Comparison of ENCODE assay signal across 10 mouse cellular contexts in the genomic region with DNA sequence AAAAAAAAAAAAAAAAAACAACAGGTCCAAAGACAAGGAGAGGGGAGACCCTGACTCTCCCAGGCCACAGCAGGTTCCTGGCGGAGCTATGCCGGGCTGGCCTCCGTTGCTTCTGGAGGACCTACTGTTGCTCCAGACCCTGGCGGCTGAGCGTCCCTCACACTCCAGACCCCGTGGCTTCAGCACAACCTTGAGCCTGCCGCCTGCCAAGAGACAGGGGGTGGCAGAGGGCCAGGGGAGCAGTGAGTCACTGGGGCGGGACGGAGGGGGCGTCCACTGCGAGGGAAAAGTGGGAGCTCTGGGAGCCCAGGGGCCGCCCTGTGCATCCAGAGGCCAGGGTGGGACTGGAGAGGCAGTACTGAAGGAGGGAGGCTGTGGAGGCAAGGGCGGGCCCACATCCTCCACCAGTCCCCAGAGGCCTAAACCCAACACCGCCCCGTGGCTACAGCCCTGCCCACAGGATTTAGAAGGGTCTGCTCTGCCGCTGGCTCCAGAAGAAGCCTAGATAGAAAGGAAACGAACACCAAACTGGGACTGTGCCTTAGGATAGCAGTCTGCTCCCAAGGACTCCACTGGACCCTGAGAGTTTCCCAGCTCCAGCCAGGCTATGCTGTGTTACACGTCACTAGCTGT.
DNase-seq lines count a peak whose midpoint lies in the region; ATAC-seq and TF ChIP-seq lines count a peak whose summit lies in the region.
"Had no signal": no experiment of that assay in that cellular context is flagged by ENCODE, and none has a peak within 500 bp of the region (broad histone marks: within the 10 kb centered on the region; RNA-seq: fewer than 3 reads in every experiment).

No protein-coding gene starts in this region.

- no peak for TF ChIP-seq CTCF in liver, adult 2 months (IDR thresholded peaks at IDR 0.05; ENCODE audit: low read depth, low read length)

- H3K9ac ChIP-seq in embryonic facial prominence, embryonic 13.5 days: no peak overlapping the region
- no peak overlapping the region for H3K9ac ChIP-seq in heart, embryonic 11.5 days (ENCODE audit: low read depth, low read length)
- no peak overlapping the region for H3K9ac ChIP-seq in liver, adult 2 months (ENCODE audit: low read depth, low read length)
- H3K9ac ChIP-seq in neural tube, embryonic 13.5 days: peak overlapping the region; percentile 45; the same call in 1 of the 2 replicates

- H3K4me2 ChIP-seq in embryonic facial prominence, embryonic 13.5 days: peak overlapping the region; percentile 39
- H3K4me2 ChIP-seq in heart, embryonic 11.5 days: peak overlapping the region; percentile 32
- H3K4me2 ChIP-seq in neural tube, embryonic 13.5 days: peak overlapping the region; percentile 29

- H3K9me3 ChIP-seq in embryonic facial prominence, embryonic 13.5 days: no peaks in the 10 kb centered on the region
- no peaks in the 10 kb centered on the region for H3K9me3 ChIP-seq in heart, embryonic 11.5 days (replicated peaks; ENCODE audit: control insufficient read depth, low read length)
- H3K9me3 ChIP-seq in neural tube, embryonic 13.5 days: no peaks in the 10 kb centered on the region
- H3K9me3 ChIP-seq: megakaryocyte, embryonic 14.5 days had no signal

- peaks cover 24% of the 10 kb centered on the region for H3K4me1 ChIP-seq in embryonic facial prominence, embryonic 13.5 days
- peaks cover 37% of the 10 kb centered on the region for H3K4me1 ChIP-seq in heart, embryonic 11.5 days (ENCODE audit: control insufficient read depth, insufficient read depth, low read length)
- no peaks in the 10 kb centered on the region for H3K4me1 ChIP-seq in liver, adult 2 months (ENCODE audit: control insufficient read depth, insufficient read depth, low read length)
- H3K4me1 ChIP-seq in neural tube, embryonic 13.5 days (replicated peaks): peaks cover 64% of the 10 kb centered on the region

- 40% methylated on average over 18 of the region's 18 CpGs for WGBS in embryonic facial prominence, embryonic 13.5 days
- 40% methylated on average over 18 of the region's 18 CpGs for WGBS in heart, embryonic 11.5 days (ENCODE audit: insufficient replicate concordance)
- WGBS in liver, adult 2 months: 76% methylated on average over 18 of the region's 18 CpGs
- 45% methylated on average over 18 of the region's 18 CpGs for WGBS in neural tube, embryonic 13.5 days

- DNase-seq in thymus, postnatal 4 days: peak; percentile 38
- no peak for DNase-seq in thymus, postnatal 36 days
- peak; percentile 57 for DNase-seq in kidney, adult 9 months
- no peak for DNase-seq in liver, adult 2 months (ENCODE audit: extremely low read depth, low read depth, low spot score)
- peak; percentile 58 for DNase-seq in urinary bladder, adult 2 months (ENCODE audit: low spot score)

- no peak for TF ChIP-seq POLR2A in liver, adult 2 months (IDR thresholded peaks at IDR 0.05; ENCODE audit: extremely low read depth, insufficient read depth, low read length)

- H3K4me3 ChIP-seq in embryonic facial prominence, embryonic 13.5 days: no peak overlapping the region
- H3K4me3 ChIP-seq in heart, embryonic 11.5 days (ENCODE audit: low read depth, low read length): no peak overlapping the region
- peak overlapping the region; percentile 13; the same call in 1 of the 2 replicates for H3K4me3 ChIP-seq in liver, adult 2 months (ENCODE audit: insufficient read depth, low read depth, low read length)
- H3K4me3 ChIP-seq in neural tube, embryonic 13.5 days: no peak overlapping the region
- H3K4me3 ChIP-seq: megakaryocyte, embryonic 14.5 days had no signal

- no peaks in the 10 kb centered on the region for H3K36me3 ChIP-seq in embryonic facial prominence, embryonic 13.5 days
- H3K36me3 ChIP-seq in heart, embryonic 11.5 days (ENCODE audit: control insufficient read depth, insufficient read depth, low read length): no peaks in the 10 kb centered on the region
- H3K36me3 ChIP-seq in liver, adult 2 months (ENCODE audit: control insufficient read depth, insufficient read depth, low read length): no peaks in the 10 kb centered on the region
- no peaks in the 10 kb centered on the region for H3K36me3 ChIP-seq in neural tube, embryonic 13.5 days

- peak; percentile 59; the same call in 1 of the 2 replicates for ATAC-seq in embryonic facial prominence, embryonic 13.5 days (ENCODE audit: insufficient number of reproducible peaks, insufficient read depth, low FRiP score, low TSS enrichment, low read depth)
- ATAC-seq in heart, embryonic 11.5 days (replicated peaks; ENCODE audit: insufficient number of reproducible peaks, low FRiP score, low TSS enrichment): peak; percentile 75
- peak; percentile 37 for ATAC-seq in neural tube, embryonic 13.5 days (ENCODE audit: low read depth)
- ATAC-seq: Patski had no signal

- no peaks in the 10 kb centered on the region for H3K79me2 ChIP-seq in liver, adult 2 months (ENCODE audit: control insufficient read depth, insufficient read depth, low read length)

- H3K27ac ChIP-seq in embryonic facial prominence, embryonic 13.5 days: peak overlapping the region; percentile 58
- peak overlapping the region; percentile 63 for H3K27ac ChIP-seq in heart, embryonic 11.5 days (ENCODE audit: low read depth, low read length)
- H3K27ac ChIP-seq in liver, adult 2 months (replicated peaks; ENCODE audit: insufficient read depth, low read depth, low read length): no peak overlapping the region
- peak overlapping the region; percentile 79 for H3K27ac ChIP-seq in neural tube, embryonic 13.5 days (replicated peaks)

- H3K27me3 ChIP-seq in embryonic facial prominence, embryonic 13.5 days: no peaks in the 10 kb centered on the region
- no peaks in the 10 kb centered on the region for H3K27me3 ChIP-seq in heart, embryonic 11.5 days (ENCODE audit: control insufficient read depth, insufficient read depth, low read length)
- H3K27me3 ChIP-seq in liver, adult 2 months (ENCODE audit: control insufficient read depth, insufficient read depth, low read length): no peaks in the 10 kb centered on the region
- H3K27me3 ChIP-seq in neural tube, embryonic 13.5 days: no peaks in the 10 kb centered on the region
- H3K27me3 ChIP-seq: Patski had no signal

Comparison
In these comparisons a context has a peak if more than half of its experiments do, and no peak if none do; other contexts are left out.
1. DNase-seq: peak in thymus, postnatal 4 days (single experiment), kidney, adult 9 months (single experiment) and urinary bladder, adult 2 months (single experiment); none in thymus, postnatal 36 days (0 of 2) and liver, adult 2 months (single experiment).
2. Peak in every context shown above with its lines, with median percentiles within 50 percentile points of each other: ATAC-seq and H3K4me2 ChIP-seq.